Mouse (Mus musculus): ENCODE measurements around the gene Ksr2. TPM values are rescaled to one million over a fixed set of nuclear protein-coding genes. Genes with fewer than 3 reads are reported as not detected.
A peak's percentile ranks its signal among the peaks of the same experiment; 100 is the strongest.

The Ksr2 gene
- total and polyA plus RNA-seq, 3 experiments, result 0.36 to 1.3 (median 1.2) TPM

DNA sequence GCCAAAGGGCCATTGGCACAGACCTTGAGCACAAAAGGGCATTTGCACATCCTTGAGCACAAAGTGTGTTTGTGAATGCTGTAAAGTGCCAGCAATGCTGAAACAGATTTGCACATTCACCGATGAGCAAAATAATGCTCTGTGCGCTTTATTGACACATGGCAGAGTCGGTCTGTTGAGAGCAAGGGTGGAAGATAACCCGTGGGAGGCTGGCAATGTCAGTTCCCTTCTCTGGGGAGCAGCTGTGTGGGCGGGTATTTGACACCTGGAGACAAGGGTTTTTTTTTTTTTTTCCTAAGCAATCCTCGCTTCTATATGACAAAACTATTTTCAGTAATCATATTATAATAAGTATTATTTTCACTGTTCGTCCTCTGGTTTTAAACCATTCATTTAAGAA lies 389.8 kb downstream of the Ksr2 start:
- dilution Hi-C loops (cut with MboI; ENCODE audit: extremely low pct_ligation_motif_present, extremely low pct_unique_long_range_greater_than_20kb, low sequenced_read_pairs), result no loop called here
- no peak overlapping the region for H3K4me3 ChIP-seq (replicated peaks in 1 of 3; ENCODE audit: low read depth in 2 of 3, low read length in 2 of 3, poor library complexity in 1 of 3)

DNA sequence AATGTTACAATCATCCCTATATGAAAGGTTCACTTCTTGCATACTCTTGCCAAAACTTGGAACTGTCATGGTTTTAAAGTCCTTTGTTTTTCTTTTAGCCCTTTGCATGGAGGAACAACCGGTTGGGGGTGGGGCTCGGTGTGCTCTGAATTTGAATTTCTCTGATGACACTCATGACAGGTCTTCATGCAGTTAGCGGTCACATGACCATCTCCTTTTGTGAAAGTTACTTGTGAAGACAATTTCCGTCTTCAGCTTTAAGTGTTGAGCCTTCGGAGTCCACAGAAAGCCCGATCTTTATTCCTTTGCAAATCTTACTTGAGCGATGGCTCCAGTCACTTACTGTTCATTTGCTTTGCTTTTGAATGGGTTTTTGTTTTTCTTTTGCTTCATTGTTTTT lies 397.1 kb downstream of the Ksr2 start:
- Histone ChIP-seq H3K27ac (ENCODE audit: insufficient read depth, low read depth) (no peak overlapping the region), H3K9me3 (replicated peaks; ENCODE audit: low read length) (no peaks in the 10 kb centered on the region), H3K4me3 (replicated peaks in 1 of 3; ENCODE audit: low read depth in 2 of 3, low read length in 2 of 3, poor library complexity in 1 of 3) (no peak overlapping the region), H3K36me3 (replicated peaks in 1 of 2; ENCODE audit: control insufficient read depth in 1 of 2, insufficient read depth in 1 of 2, low read length in 1 of 2) (no peaks in the 10 kb centered on the region), H3K9ac (ENCODE audit: insufficient read depth, low read depth) (peak overlapping the region; percentile 39), H3K4me2 (ENCODE audit: insufficient read depth, low read depth, poor library complexity, severe bottlenecking) (peak overlapping the region; percentile 76), H3K79me2 (replicated peaks; ENCODE audit: control insufficient read depth, extremely low read depth, insufficient read depth, poor library complexity, severe bottlenecking) (no peaks in the 10 kb centered on the region), H3K4me1 (ENCODE audit: control insufficient read depth in 1 of 2, insufficient read depth in 2 of 2) (peaks cover 0 to 4% of the 10 kb centered on the region in 2 experiments; a peak in 1 of 4 replicates), H3K27me3 (replicated peaks) (peaks cover 1% of the 10 kb centered on the region)
- TF ChIP-seq ZC3H11A (IDR thresholded peaks at IDR 0.05; ENCODE audit: low read depth, low read length) (no peak), USF2 (conservative IDR thresholded peaks at IDR 0.05; ENCODE audit: low read depth, low read length) (peak; percentile 66), BHLHE40 (IDR thresholded peaks at IDR 0.05; ENCODE audit: low read depth, low read length) (peak; percentile 71), ELF1 (IDR thresholded peaks at IDR 0.05; ENCODE audit: low read depth, low read length) (0 out of 2 replicates have a peak, but pooled peaks have one; percentile 10), USF1 (IDR thresholded peaks at IDR 0.05; ENCODE audit: low read depth, low read length) (peak; percentile 70), SIN3A (IDR thresholded peaks at IDR 0.05; ENCODE audit: low read length) (0 out of 2 replicates have a peak, but pooled peaks have one; percentile 30), HCFC1 (IDR thresholded peaks at IDR 0.05; ENCODE audit: low read depth, low read length) (no peak)
- in situ Hi-C loops (cut with MboI; ENCODE audit: low pct_ligation_motif_present, low pct_unique_long_range_greater_than_20kb, low sequenced_read_pairs) (no loop called here), dilution Hi-C loops (cut with MboI; ENCODE audit: extremely low pct_ligation_motif_present, extremely low pct_unique_long_range_greater_than_20kb, low sequenced_read_pairs) (no loop called here)
- DNase-seq (ENCODE audit: extremely low read depth), result no peak

More for the DNA sequence above, 389.8 kb downstream of the Ksr2 start:
- no peaks in the 10 kb centered on the region for H3K9me3 ChIP-seq (replicated peaks; ENCODE audit: low read length)
- in situ Hi-C loops (cut with MboI; ENCODE audit: low pct_ligation_motif_present, low pct_unique_long_range_greater_than_20kb, low sequenced_read_pairs), result no loop called here
- H3K27ac ChIP-seq (ENCODE audit: insufficient read depth, low read depth), result no peak overlapping the region
- H3K4me2 ChIP-seq (ENCODE audit: insufficient read depth, low read depth, poor library complexity, severe bottlenecking), result no peak overlapping the region
- H3K27me3 ChIP-seq (replicated peaks), result no peaks in the 10 kb centered on the region
- H3K79me2 ChIP-seq (replicated peaks; ENCODE audit: control insufficient read depth, extremely low read depth, insufficient read depth, poor library complexity, severe bottlenecking), result no peaks in the 10 kb centered on the region
- H3K9ac ChIP-seq (ENCODE audit: insufficient read depth, low read depth), result no peak overlapping the region
- no peaks in the 10 kb centered on the region for H3K36me3 ChIP-seq (replicated peaks in 1 of 2; ENCODE audit: control insufficient read depth in 1 of 2, insufficient read depth in 1 of 2, low read length in 1 of 2)
- DNase-seq (ENCODE audit: extremely low read depth), result peak; percentile 17
- TF ChIP-seq CTCF (conservative IDR thresholded peaks at IDR 0.05 in 1 of 2, IDR thresholded peaks at IDR 0.05 in 1 of 2; ENCODE audit: low read depth in 2 of 2, low read length in 2 of 2), result no peak
- no peak for TF ChIP-seq USF1 (IDR thresholded peaks at IDR 0.05; ENCODE audit: low read depth, low read length)
- no peak for TF ChIP-seq TCF12 (IDR thresholded peaks at IDR 0.05; ENCODE audit: low read depth, low read length)
- TF ChIP-seq ZNF384 (IDR thresholded peaks at IDR 0.05; ENCODE audit: low read depth, low read length), result peak; percentile 79
- TF ChIP-seq MXI1 (IDR thresholded peaks at IDR 0.05; ENCODE audit: low read depth, low read length), result no peak
- no peak for TF ChIP-seq TBP (conservative IDR thresholded peaks at IDR 0.05; ENCODE audit: low read depth, low read length)
- no peak for TF ChIP-seq ETS1 (conservative IDR thresholded peaks at IDR 0.05; ENCODE audit: low read depth, low read length)
- no peak for TF ChIP-seq E2F4 (IDR thresholded peaks at IDR 0.05; ENCODE audit: insufficient replicate concordance, low read depth, low read length)
- TF ChIP-seq UBTF (IDR thresholded peaks at IDR 0.05; ENCODE audit: low read depth, low read length), result no peak
- 0 out of 2 replicates have a peak, but pooled peaks have one; percentile 8 for TF ChIP-seq EP300 (IDR thresholded peaks at IDR 0.05; ENCODE audit: low read length)
- peaks cover 0 to 5% of the 10 kb centered on the region in 2 experiments; a peak in 2 of 4 replicates for H3K4me1 ChIP-seq (ENCODE audit: control insufficient read depth in 1 of 2, insufficient read depth in 2 of 2)
